Mouse (Mus musculus): Measurements from ENCODE around the gene Diras2. TPM values are rescaled to one million over a fixed set of nuclear protein-coding genes. Genes with fewer than 3 reads are reported as not detected.

Gene Diras2
- polyA plus RNA-seq, 1 experiment from 2014 or later: 7.6 TPM

- Histone ChIP-seq H3K9ac (ENCODE audit: low read depth, low read length) (no peak overlapping the region), H3K27ac (ENCODE audit: low read length) (no peak overlapping the region), H3K4me2 (ENCODE audit: low read length) (no peak overlapping the region), H3K27me3 (ENCODE audit: control insufficient read depth, insufficient read depth, low read depth, low read length) (no peaks in the 10 kb centered on the region), H3K36me3 (ENCODE audit: control insufficient read depth, insufficient read depth, low read length) (no peaks in the 10 kb centered on the region), H3K4me3 (ENCODE audit: low read depth, low read length) (no peak overlapping the region), H3K9me3 (replicated peaks; ENCODE audit: control insufficient read depth, low read length, poor library complexity, severe bottlenecking) (no peaks in the 10 kb centered on the region), H3K4me1 (ENCODE audit: control insufficient read depth, insufficient read depth, low read length) (no peaks in the 10 kb centered on the region; the same call in 1 of the 2 replicates)
- 78% methylated on average over 9 of the region's 9 CpGs for WGBS
- ATAC-seq: no peak
These were observed 41.7 kb upstream of the Diras2 start for GRCm38 (mm10) chr13:52572451-52573446.

- no peak for ATAC-seq
- Histone ChIP-seq H3K4me3 (ENCODE audit: low read depth, low read length) (no peak overlapping the region), H3K9me3 (replicated peaks; ENCODE audit: control insufficient read depth, low read length, poor library complexity, severe bottlenecking) (no peaks in the 10 kb centered on the region), H3K9ac (ENCODE audit: low read depth, low read length) (no peak overlapping the region), H3K36me3 (ENCODE audit: control insufficient read depth, insufficient read depth, low read length) (no peaks in the 10 kb centered on the region), H3K4me2 (ENCODE audit: low read length) (no peak overlapping the region), H3K27me3 (ENCODE audit: control insufficient read depth, insufficient read depth, low read depth, low read length) (no peaks in the 10 kb centered on the region), H3K27ac (ENCODE audit: low read length) (no peak overlapping the region), H3K4me1 (ENCODE audit: control insufficient read depth, insufficient read depth, low read length) (no peaks in the 10 kb centered on the region; the same call in 1 of the 2 replicates)
- 82% methylated on average over 11 of the region's 11 CpGs for WGBS
These were observed 40.7 kb upstream of the Diras2 start for GRCm38 (mm10) chr13:52571591-52572384.

- no peaks in the 10 kb centered on the region for H3K9me3 ChIP-seq (replicated peaks; ENCODE audit: control insufficient read depth, low read length, poor library complexity, severe bottlenecking)
- no peak overlapping the region for H3K27ac ChIP-seq (ENCODE audit: low read length)
- no peak overlapping the region for H3K4me3 ChIP-seq (ENCODE audit: low read depth, low read length)
- no peak overlapping the region for H3K9ac ChIP-seq (ENCODE audit: low read depth, low read length)
- ATAC-seq: no peak
- no peaks in the 10 kb centered on the region; the same call in 1 of the 2 replicates for H3K4me1 ChIP-seq (ENCODE audit: control insufficient read depth, insufficient read depth, low read length)
- no peaks in the 10 kb centered on the region for H3K27me3 ChIP-seq (ENCODE audit: control insufficient read depth, insufficient read depth, low read depth, low read length)
- no peak overlapping the region for H3K4me2 ChIP-seq (ENCODE audit: low read length)
- 93% methylated on average over 9 of the region's 9 CpGs for WGBS
- no peaks in the 10 kb centered on the region for H3K36me3 ChIP-seq (ENCODE audit: control insufficient read depth, insufficient read depth, low read length)
These were observed 39.2 kb upstream of the Diras2 start for GRCm38 (mm10) chr13:52570276-52570675.

GRCm38 (mm10) chr13:52569194-52569769, 38.2 kb upstream of the Diras2 start:
- H3K36me3 ChIP-seq (ENCODE audit: control insufficient read depth, insufficient read depth, low read length): no peaks in the 10 kb centered on the region
- H3K27ac ChIP-seq (ENCODE audit: low read length): no peak overlapping the region
- no peaks in the 10 kb centered on the region for H3K27me3 ChIP-seq (ENCODE audit: control insufficient read depth, insufficient read depth, low read depth, low read length)
- no peak overlapping the region for H3K9ac ChIP-seq (ENCODE audit: low read depth, low read length)
- no peak overlapping the region for H3K4me3 ChIP-seq (ENCODE audit: low read depth, low read length)
- WGBS: 68% methylated on average over 8 of the region's 8 CpGs
- H3K9me3 ChIP-seq (replicated peaks; ENCODE audit: control insufficient read depth, low read length, poor library complexity, severe bottlenecking): no peaks in the 10 kb centered on the region
- H3K4me2 ChIP-seq (ENCODE audit: low read length): no peak overlapping the region
- no peaks in the 10 kb centered on the region; the same call in 1 of the 2 replicates for H3K4me1 ChIP-seq (ENCODE audit: control insufficient read depth, insufficient read depth, low read length)
- ATAC-seq: no peak

GRCm38 (mm10) chr13:52566777-52567176, 35.7 kb upstream of the Diras2 start:
- Histone ChIP-seq H3K4me2 (ENCODE audit: low read length) (no peak overlapping the region), H3K4me3 (ENCODE audit: low read depth, low read length) (no peak overlapping the region), H3K4me1 (ENCODE audit: control insufficient read depth, insufficient read depth, low read length) (peaks cover 7% of the 10 kb centered on the region; the same call in 1 of the 2 replicates), H3K36me3 (ENCODE audit: control insufficient read depth, insufficient read depth, low read length) (no peaks in the 10 kb centered on the region), H3K9ac (ENCODE audit: low read depth, low read length) (no peak overlapping the region), H3K27ac (ENCODE audit: low read length) (no peak overlapping the region), H3K27me3 (ENCODE audit: control insufficient read depth, insufficient read depth, low read depth, low read length) (no peaks in the 10 kb centered on the region), H3K9me3 (replicated peaks; ENCODE audit: control insufficient read depth, low read length, poor library complexity, severe bottlenecking) (no peaks in the 10 kb centered on the region)
- no peak for ATAC-seq
- 84% methylated on average over 7 of the region's 7 CpGs for WGBS

- H3K27me3 ChIP-seq (ENCODE audit: control insufficient read depth, insufficient read depth, low read depth, low read length): no peaks in the 10 kb centered on the region
- H3K36me3 ChIP-seq (ENCODE audit: control insufficient read depth, insufficient read depth, low read length): no peaks in the 10 kb centered on the region
- 89% methylated on average over 9 of the region's 9 CpGs for WGBS
- H3K9me3 ChIP-seq (replicated peaks; ENCODE audit: control insufficient read depth, low read length, poor library complexity, severe bottlenecking): no peaks in the 10 kb centered on the region
- H3K4me1 ChIP-seq (ENCODE audit: control insufficient read depth, insufficient read depth, low read length): peaks cover 11% of the 10 kb centered on the region; the same call in 1 of the 2 replicates
- H3K9ac ChIP-seq (ENCODE audit: low read depth, low read length): no peak overlapping the region
- no peak overlapping the region for H3K4me3 ChIP-seq (ENCODE audit: low read depth, low read length)
- no peak for ATAC-seq
- H3K4me2 ChIP-seq (ENCODE audit: low read length): no peak overlapping the region
- H3K27ac ChIP-seq (ENCODE audit: low read length): no peak overlapping the region
These were observed 35.2 kb upstream of the Diras2 start for GRCm38 (mm10) chr13:52566188-52566760.

- Histone ChIP-seq H3K9ac (ENCODE audit: low read depth, low read length) (no peak overlapping the region), H3K27me3 (ENCODE audit: control insufficient read depth, insufficient read depth, low read depth, low read length) (no peaks in the 10 kb centered on the region), H3K4me1 (ENCODE audit: control insufficient read depth, insufficient read depth, low read length) (peaks cover 13% of the 10 kb centered on the region; the same call in 1 of the 2 replicates), H3K9me3 (replicated peaks; ENCODE audit: control insufficient read depth, low read length, poor library complexity, severe bottlenecking) (no peaks in the 10 kb centered on the region), H3K4me3 (ENCODE audit: low read depth, low read length) (no peak overlapping the region), H3K27ac (ENCODE audit: low read length) (no peak overlapping the region), H3K4me2 (ENCODE audit: low read length) (no peak overlapping the region), H3K36me3 (ENCODE audit: control insufficient read depth, insufficient read depth, low read length) (no peaks in the 10 kb centered on the region)
- WGBS: 72% methylated on average over 18 of the region's 18 CpGs
- ATAC-seq: no peak
These were observed 34.1 kb upstream of the Diras2 start for GRCm38 (mm10) chr13:52565103-52565739.

- no peaks in the 10 kb centered on the region for H3K36me3 ChIP-seq (ENCODE audit: control insufficient read depth, insufficient read depth, low read length)
- ATAC-seq: peak; percentile 87
- no peak overlapping the region for H3K4me2 ChIP-seq (ENCODE audit: low read length)
- H3K27me3 ChIP-seq (ENCODE audit: control insufficient read depth, insufficient read depth, low read depth, low read length): no peaks in the 10 kb centered on the region
- H3K27ac ChIP-seq (ENCODE audit: low read length): peak overlapping the region; percentile 38; the same call in 1 of the 2 replicates
- no peaks in the 10 kb centered on the region for H3K9me3 ChIP-seq (replicated peaks; ENCODE audit: control insufficient read depth, low read length, poor library complexity, severe bottlenecking)
- H3K4me3 ChIP-seq (ENCODE audit: low read depth, low read length): no peak overlapping the region
- H3K4me1 ChIP-seq (ENCODE audit: control insufficient read depth, insufficient read depth, low read length): peaks cover 13% of the 10 kb centered on the region; the same call in 1 of the 2 replicates
- 5% methylated on average over 4 of the region's 4 CpGs for WGBS
- no peak overlapping the region for H3K9ac ChIP-seq (ENCODE audit: low read depth, low read length)
These were observed 31.1 kb upstream of the Diras2 start for GRCm38 (mm10) chr13:52562166-52562571.

All from midbrain, embryonic 16.5 days (tissue).